Mouse (Mus musculus): ENCODE measurements around the gene Map4k3.
"Not testable (repeated sequence)": the region's sequence is repeated elsewhere in the genome, so short reads cannot be mapped to it uniquely, and the experiment has no call there.

Gene Map4k3

DNA sequence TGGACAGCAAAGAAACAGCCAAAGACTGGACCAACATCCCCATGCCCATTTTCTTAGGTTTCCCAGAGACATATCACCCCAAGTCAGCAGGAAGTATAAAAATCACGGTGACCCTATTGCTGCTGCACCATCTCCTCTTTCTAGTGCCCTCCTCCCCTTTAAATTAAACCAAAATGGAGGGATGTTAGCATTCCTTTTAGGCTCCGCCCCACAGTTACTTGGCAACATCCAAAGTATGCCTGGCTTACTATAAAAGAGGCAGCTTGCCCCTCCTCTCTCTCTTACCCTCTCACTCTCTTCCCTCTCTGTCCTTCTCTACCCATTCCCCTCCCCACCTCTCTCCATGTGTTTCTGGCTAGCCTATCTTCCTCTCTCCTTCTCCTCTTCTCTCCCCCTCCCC lies 159.8 kb downstream of the Map4k3 start:
- no peak for DNase-seq (ENCODE audit: low spot score in 2 of 2)

DNA sequence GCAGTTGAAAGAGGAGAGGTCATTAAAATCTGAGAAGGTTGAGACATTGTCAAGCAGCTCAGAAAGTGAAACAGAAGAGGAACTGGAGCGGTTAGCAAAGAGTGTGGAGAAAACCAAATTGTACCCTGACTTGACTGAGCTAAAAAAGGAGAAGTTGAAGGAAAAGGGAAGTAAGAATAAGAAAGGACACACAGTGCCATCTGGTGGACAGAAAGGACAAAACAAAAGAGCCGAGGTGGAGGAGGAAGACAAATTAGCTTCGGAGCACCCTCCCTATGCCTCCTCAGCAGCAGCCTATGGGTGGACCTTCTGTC lies 163.7 kb downstream of the Map4k3 start:
- no peak for DNase-seq (ENCODE audit: low spot score in 2 of 2)

GRCm38 (mm10) chr17:80563762-80564610 lies 164.3 kb downstream of the Map4k3 start:
- not testable (repeated sequence) for DNase-seq (ENCODE audit: low spot score in 2 of 2)

GRCm38 (mm10) chr17:80562792-80563191 lies 165.5 kb downstream of the Map4k3 start:
- no peak for DNase-seq (ENCODE audit: low spot score in 2 of 2)

DNA sequence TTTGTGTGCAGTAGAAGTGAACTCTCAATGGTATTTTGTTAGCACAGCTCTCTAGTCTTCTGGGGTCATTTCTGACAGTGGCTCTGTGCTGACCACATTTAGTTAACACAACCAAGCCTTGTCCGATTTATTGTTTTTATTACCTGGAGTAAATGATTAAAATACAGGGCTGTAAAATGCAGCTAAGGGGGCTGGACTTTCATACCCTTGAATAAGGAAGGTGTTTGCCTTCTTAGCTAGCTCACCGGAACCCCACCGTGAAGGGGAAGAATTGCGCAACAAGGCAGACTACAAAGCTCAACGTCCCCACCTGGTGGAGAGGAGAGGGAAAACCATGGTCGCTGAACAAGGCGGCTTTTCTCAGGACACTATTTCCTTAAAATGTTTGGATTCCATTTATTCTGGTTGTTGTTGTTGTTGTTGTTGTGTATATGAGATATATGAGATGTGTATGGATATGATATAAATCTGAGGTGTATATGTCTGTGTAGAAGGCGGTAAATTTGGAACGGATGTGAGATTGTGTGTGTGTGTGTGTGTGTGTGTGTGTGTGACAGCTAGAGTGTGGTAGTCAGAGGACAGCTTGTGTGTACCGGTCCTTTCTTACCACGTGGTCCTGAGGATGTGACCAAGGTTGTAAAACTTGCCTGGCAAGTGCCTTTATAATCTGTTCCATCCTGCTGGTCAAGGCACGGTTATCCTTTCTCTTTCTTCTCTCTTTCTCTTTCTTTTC lies 167.4 kb downstream of the Map4k3 start:
- DNase-seq (ENCODE audit: low spot score in 2 of 2), result peak in 1 of 2 experiments; percentile 49

- DNase-seq (ENCODE audit: low spot score in 2 of 2), result no peak
These were observed 168.5 kb downstream of the Map4k3 start for GRCm38 (mm10) chr17:80559745-80560144.

DNA sequence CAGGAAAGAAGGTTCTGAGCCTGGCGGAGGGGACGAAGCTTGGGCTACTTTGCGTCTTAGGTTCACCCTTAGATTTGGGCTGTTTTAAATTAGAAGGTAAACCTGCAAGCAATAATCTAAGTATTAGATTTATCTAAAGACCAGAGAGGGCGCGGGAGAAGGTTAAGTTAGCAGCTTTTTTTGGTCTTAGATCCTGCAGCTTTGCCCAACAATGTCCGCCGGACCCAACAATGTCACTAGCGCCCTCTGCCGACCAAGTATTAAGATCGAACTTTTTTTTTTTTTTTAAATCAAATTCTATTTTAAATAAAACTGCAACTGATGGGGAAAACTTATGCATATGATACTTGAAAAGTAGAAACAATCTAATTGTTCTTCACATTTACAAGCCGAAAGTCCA lies 169.2 kb downstream of the Map4k3 start:
- DNase-seq (ENCODE audit: low spot score in 2 of 2), result no peak

DNA sequence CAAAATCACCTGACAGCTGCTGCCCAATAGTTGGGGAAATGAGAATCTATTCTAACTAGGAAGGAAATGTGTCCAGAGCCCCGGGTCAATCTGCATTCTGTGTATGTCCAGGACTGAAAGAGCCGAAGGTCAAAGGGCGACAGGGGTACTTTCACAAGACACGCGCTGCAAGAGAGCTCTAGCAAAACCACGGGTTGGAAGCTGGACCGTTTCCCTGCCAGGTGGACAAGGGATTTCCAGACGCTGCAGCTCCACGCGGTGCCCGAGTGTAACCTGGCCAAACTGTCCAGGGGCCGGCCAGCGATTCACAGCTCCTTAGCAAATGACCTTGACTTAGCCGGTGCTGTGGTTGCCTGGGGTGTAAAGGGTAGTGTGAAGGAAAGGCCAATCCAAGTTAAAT lies 169.7 kb downstream of the Map4k3 start:
- DNase-seq (ENCODE audit: low spot score in 2 of 2), result no peak

- DNase-seq (ENCODE audit: low spot score in 2 of 2), result no peak
These were observed 170.8 kb downstream of the Map4k3 start for GRCm38 (mm10) chr17:80557461-80557860.

DNA sequence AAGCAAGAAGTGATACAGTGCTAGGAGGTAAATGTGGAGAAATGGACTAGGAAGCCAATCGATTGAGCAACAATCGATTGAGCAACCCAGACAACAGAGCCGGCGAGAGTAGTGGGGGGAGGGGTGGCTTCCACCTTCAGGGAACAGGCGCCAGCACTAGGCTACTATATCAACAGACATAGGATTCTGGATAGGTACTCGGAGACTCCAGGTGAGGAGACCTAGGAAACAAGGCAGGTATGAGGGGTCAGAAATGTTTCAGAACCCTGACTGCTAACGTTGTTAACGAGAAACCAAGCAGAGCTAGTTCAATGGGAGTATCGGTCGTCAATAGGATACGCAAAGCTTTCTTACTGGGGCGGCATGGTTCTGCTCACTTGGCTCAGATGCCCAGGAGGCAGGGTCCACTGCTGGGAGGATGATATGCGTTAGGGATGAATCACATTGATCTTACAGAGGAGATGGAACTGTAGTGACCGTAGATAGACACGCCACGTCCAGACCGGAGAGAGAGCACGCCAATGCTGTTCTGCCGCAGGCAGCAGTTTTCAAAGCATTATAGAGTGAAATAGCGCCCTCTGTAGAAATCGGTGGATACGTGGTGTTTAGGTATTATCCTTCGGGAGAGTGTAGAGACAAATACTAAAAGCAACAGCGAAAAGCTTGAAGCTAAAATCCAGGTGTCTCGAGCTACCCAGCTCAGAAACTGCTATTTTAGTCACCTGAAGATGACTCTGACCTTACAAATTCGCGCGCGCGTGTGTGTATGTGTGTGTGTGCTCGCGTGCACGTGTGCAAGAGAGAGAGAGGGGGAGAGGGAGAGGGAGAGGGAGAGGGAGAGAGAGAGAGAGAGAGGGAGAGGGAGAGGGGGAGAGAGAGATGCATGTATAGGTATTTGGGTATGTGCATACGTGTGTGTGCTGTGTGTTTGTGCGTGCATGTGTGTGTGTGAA lies 174.7 kb downstream of the Map4k3 start:
- DNase-seq (ENCODE audit: low spot score in 2 of 2), result peak; percentile 61

GRCm38 (mm10) chr17:80552653-80553052 lies 175.6 kb downstream of the Map4k3 start:
- DNase-seq (ENCODE audit: low spot score in 2 of 2), result no peak

GRCm38 (mm10) chr17:80550981-80551380 lies 177.3 kb downstream of the Map4k3 start:
- DNase-seq (ENCODE audit: low spot score in 2 of 2), result no peak

DNA sequence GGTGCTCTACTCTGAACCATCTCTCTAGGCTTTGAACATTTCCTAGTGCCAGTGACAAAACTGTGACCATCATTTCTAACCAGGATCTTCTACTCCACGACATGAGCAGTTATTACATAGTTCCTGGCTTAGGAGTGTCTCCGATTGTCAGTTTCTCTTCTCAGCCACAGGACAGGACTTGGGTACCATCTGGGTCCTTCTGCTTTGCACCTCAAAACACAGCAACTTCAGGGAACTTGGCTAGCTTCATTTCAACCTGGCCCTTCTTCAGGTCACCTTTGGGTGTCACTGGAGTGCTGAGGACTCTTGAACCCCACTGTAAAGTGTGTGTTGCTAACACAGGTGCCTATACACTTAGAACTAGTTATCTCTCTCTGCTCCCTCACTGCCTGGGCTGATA lies 181.4 kb downstream of the Map4k3 start:
- DNase-seq (ENCODE audit: low spot score in 2 of 2), result no peak

- DNase-seq (ENCODE audit: low spot score in 2 of 2), result no peak
These were observed 182.1 kb downstream of the Map4k3 start for GRCm38 (mm10) chr17:80546227-80546626.

DNA sequence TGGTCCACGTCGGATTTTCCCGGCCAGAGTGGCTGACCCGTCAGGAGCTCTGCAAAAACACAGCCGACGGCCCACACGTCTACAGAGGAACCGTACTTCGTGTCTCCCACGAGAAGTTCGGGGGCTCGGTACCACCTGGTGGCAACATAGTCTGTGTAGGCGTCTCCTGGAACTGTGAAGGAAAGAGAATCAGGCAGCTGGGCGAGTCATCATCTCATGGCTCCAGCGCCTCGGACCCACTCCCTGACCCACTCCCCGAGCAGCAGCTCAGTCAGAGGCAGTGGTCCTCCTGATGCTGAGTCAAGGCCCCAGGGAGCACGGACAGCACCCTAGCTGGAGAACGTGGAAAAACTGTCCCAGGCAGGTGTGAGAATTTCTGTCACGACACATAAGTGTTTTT lies 184.6 kb downstream of the Map4k3 start:
- no peak for DNase-seq (ENCODE audit: low spot score in 2 of 2)

GRCm38 (mm10) chr17:80537136-80537535 lies 191.1 kb downstream of the Map4k3 start:
- no peak for DNase-seq (ENCODE audit: low spot score in 2 of 2)

DNA sequence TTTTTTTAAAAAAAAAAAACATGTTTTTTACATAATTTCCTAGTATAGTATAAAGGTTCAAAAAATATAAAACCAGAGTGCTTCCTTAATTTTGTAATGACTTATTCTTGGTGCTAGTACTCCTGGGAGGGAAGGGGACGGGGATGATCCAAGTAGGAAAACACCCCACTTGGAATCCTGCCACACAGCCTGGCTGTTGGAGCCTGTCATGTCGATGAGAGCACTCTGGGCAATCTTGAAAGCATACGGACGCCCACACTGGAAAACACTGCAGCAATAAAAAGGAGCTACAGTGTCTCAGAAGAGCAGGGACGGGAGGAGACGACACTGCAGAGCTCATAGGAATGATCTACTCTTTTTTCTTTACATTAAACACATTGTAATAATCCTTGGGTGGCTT lies 192.7 kb downstream of the Map4k3 start:
- no peak for DNase-seq (ENCODE audit: low spot score in 2 of 2)

DNA sequence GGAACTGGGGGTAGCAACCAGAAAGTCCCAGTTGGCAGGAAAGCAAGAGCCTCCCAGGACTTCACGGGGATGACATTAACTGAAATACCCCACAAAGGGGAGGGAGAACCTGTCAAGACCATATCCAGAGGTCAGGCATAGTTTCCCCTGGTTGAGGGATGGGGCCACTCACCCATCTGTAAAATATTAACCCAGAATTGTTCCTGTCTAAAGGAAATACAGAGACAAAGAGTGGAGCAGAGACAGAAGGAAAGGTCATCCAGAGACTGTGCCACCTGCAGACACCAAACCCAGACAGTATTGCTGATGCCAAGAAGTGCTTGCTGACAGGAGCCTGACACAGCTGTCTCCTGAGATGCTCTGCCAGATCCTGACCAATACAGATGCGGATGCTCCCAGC lies 196.9 kb downstream of the Map4k3 start:
- not testable (repeated sequence) for DNase-seq (ENCODE audit: low spot score in 2 of 2)

All from right cerebral cortex, postnatal 36 days (tissue).